Mouse (Mus musculus) E14TG2a.4 (cell line): ENCODE data around the gene 2200002D01Rik.

Source experiments
- CTCF ChIP-seq: conservative IDR thresholded peaks from 2 replicates; pipeline ENCODE4 v1.5.1; 2014; ENCODE audit warnings: low read length
- POU5F1 ChIP-seq: IDR thresholded peaks from 2 replicates; pipeline ENCODE4 v1.6.1; 2014; ENCODE audit warnings: low read length, borderline replicate concordance

DNA sequence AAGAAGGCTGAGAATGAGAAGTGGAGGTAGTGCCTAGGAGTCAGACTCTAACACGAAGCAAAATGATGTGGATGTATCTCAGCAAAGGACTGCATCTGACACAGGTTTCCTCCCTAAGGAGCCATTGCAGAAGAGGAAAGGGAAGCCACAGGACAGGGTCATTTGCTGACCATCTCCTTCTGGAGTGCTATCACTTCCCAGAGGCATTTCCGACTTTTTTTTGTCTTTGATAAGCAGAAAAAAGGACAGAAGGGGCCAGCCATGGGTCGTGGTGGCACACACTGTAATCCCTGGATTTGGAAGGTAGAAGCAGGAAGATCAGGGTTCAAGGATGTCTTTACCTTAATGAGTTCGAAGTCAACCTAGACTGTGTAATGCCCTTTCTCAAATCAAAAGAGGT lies 11.7 kb downstream of the 2200002D01Rik start:
- no peak for TF ChIP-seq CTCF
- TF ChIP-seq POU5F1, result no peak
